Mouse (Mus musculus): ENCODE results near the gene Tmem120b. TPM values are rescaled to one million over a fixed set of nuclear protein-coding genes. Genes with fewer than 3 reads are reported as not detected.
"Not testable (repeated sequence)": the region's sequence is repeated elsewhere in the genome, so short reads cannot be mapped to it uniquely, and the experiment has no call there.

The Tmem120b gene
- total RNA-seq, 4 experiments from 2014 or later, result 15.4 to 22.0 (median 18.7) TPM

DNA sequence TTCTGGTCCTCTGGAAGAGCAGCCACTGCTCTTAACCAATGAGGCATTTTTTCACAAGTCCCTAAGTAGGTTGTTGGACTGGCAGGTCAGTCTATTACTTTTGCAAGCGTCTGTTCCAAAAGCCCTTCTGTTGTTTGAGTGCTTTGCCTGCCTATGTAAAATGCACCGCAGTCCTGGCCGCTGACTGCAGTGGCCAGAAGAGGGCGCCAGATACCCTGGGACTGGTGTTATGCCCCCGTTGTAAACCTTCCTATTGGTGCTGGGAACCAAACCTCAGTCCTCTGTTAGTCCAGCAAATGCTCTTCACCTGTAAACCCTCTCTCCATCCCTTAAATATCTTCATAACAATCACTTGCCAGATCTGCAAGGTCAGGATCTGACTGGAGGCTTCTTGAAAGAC is 16.5 kb upstream of the Tmem120b start:
- no peak for DNase-seq (ENCODE audit: low spot score in 2 of 2)

DNA sequence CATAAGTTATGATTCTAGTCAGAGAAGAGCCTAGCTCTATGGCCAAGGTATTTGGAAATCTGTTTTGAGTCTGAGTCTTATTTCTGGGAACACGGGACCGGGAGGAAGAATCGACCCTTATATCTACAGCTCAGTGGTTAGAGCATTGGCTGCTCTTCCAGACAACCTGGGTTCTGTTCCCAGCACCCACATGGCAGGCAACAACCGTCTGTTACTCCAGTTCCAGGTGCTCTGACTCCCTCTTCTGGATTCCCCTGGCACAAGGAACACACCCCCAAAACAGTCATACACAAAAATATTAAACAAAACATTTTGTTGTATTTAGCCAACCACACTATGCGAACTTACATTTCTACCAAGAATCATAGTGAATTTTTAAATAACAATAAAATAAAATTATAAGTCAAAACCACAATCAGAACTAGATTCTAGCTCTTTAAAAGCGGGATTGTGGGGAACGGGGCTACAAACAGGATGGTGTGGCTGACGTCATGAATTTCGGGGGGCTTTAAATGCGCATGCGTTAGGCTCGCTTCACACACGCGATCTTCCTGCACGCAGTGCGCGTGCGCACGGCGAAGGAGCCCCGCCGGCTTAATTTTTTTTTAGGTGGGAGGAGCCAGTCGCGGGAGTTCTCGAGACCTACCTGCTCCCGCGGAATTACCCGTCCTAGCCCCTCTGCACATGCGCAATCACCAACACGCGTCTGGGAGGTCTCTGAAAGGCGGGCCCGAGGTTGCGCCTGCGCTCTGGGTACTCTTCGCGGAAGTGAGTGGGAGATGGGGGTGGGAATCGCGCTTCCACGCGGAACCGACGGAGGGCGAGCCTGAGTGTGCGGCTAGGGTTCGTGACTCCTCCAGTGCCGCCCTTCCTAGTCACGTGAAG is 10.6 kb upstream of the Tmem120b start:
- DNase-seq (ENCODE audit: low spot score in 2 of 2), result peak; percentile 98 to 99

DNA sequence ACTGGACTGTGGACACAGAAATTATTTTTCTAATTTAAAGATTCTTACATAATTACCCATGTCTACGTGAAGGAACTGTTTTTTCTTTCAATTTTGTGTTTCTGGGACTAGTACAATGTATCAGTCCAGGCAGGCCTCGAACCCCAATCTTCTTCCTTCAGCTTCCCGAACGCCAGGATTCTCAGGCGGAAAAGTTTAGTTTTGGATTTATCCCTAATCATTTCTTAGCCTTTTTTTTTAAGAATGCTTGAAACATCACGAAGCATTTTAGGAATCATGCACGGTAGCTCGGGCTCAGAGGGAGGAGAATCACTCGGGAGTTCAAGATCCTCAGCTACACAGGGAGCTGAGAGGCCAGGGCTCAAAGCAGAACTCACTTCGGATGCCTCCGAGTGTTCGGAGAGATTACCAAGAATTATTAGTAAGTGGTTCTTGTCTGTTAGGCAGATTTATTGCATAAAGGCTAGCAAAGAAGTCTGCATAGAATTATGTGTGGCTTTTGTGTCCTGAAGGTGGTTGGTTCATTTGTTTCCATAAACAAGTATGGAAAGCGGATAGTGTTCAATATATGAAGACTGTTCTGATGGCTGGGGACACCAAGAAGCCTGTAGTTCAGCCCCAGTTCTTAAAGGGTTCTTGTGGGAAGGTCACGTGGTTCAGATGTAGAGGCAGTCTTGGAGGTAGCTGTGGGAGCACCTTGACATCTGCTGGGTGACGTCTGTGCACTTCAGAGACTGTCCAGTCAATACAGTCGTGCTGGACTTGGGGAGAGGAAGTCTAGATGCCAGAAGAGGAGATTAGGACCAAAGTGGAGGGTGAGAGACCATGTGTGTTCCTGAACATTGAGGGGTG is 9.7 kb upstream of the Tmem120b start:
- DNase-seq (ENCODE audit: low spot score in 2 of 2), result no peak

DNA sequence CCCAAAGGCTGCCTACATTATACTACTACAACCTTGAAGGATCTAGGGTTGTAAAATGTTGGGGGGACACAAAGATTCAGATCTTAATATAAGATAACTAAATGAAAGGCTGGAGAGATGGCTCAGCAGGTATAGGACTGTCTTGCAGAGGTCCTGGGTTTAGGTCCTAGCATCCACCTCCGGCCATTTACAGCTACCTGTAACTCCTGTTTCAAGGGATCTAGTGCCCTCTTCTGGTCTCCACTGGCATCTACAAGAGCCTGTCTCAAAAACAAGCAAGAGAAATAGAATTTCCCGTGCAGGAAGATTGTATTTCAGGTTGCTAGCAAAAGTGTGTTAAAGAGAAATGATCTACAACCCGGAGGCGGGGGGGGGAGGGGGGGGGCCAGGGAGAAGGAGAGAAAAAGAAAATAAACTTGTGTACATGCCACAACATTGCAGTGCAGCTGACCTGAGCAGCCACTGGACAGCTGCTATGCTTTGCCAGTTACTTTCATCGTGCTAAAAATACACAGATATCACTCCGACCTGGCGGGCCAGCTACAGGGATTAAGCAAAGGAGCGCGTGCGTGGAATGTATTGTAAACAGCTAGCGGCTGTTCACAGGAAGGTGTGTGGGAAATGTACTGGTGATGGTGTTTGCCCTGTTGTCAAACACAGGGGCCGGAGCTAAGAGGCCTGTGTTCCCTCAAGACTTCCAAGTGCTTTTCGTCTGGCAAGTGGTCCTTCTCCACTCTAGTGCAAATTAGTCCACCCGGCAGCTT is 8.3 kb upstream of the Tmem120b start:
- no peak for DNase-seq (ENCODE audit: low spot score in 2 of 2)

DNA sequence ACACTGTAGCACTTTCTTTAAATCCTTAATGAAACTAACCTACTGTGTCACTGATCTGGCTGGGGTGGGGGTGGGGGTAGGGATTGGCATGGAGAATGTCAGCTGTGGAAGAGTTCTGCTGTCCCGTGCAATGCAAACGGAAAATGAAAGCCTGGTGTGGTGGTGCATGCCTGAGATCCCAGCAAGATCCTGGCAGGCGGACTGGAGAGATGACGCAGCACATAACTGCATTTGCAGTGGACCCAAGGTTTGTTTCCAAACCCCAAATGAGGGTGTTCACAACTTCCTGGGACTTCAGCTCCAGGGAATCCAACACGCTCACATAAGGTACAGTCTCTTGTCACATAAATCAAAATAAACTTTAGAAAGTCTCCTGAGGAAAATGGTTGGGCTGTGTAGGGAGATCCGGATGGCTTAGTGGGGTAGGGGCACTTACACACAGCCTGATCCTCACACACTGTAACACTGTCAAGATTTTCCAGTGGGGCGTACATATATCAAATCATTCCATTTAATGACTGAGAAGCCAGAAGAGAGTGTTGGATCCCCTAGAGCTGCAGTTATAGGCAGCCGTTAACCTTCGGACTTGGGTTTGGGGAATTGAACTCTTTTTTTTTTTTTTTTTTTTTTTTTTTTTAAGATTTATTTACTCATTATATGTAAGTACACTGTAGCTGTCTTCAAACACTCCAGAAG is 7.4 kb upstream of the Tmem120b start:
- DNase-seq (ENCODE audit: low spot score in 2 of 2), result no peak

DNA sequence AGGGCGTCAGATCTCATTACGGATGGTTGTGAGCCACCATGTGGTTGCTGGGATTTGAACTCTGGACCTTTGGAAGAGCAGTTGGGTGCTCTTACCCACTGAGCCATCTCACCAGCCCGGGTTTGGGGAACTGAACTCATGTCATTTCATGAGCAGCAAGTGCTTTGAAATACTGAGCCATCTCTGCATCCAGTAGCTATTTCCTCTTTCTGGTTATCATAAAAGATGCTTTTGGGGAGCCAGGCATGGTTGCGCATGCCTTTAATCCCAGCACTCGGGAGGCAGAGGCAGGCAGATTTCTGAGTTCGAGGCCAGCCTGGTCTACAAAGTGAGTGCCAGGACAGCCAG is 6.8 kb upstream of the Tmem120b start:
- DNase-seq (ENCODE audit: low spot score in 2 of 2), result not testable (repeated sequence)

DNA sequence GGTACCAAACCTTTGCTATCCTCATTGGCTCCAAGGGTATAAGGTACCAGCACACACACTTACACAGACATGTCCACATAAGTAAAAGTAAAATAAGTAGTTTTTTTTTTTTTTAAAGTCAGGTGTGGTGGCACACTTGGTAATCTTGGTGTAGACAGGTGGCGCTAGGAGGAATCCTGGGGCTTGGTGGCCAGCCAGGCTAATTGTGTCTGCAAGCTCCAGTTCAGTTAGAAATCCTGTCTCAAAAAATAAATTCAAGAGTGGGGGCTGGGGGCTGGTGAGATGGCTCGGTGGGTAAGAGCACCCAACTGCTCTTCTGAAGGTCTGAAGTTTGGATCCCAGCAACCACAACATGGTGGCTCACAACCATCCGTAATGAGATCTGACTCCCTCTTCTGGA is 5.1 kb upstream of the Tmem120b start:
- no peak for DNase-seq (ENCODE audit: low spot score in 2 of 2)

DNA sequence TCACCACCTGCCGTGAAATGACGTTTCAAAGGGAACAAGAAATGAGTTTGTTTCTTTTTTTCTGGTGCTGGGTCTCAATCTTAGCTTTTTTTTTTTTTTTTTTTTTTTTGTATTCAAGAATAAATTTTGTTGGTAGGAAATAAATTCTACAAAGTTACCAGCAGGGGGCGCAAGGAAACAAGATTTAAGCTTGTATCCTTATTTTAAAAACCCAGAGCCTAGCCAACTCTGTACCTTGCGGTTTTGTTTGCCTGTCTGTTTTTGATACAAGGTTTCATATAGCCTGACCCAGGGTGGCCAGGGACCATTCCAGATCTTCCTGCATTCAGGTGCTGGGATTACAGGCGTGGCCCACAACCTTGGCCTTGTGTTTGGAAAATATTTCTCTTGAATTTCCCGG is 4.0 kb upstream of the Tmem120b start:
- DNase-seq (ENCODE audit: low spot score in 2 of 2), result peak in 1 of 2 experiments; percentile 41

DNA sequence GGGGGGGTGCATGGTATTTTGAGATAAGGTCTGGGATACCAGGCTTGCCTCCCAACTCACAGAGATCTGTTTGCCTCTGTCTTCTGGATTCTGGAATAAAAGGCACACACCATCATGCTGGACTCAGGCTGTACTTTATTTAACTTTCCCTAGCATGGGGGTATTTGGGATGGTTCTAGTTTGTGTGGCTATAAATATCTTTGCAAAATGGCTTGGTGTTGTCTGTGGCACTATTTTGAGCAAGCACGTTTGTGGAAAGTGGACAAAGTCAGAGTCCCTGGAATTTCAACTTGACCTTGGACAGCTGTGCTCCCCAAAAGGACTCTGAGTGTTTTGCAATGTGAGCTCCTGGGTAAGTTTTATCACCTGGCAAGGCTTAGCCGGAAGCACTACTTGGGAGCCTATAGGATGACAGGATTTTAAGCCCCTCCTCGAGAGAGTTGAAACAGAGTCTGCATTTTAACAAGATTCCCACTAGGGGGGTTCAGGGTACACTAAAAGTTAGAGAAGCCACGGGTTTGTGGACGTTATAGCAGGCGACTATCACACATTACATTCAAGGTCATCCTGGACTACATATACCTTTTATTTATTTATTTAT is 720 bp upstream of the Tmem120b start:
- no peak for DNase-seq (ENCODE audit: low spot score in 2 of 2)

DNA sequence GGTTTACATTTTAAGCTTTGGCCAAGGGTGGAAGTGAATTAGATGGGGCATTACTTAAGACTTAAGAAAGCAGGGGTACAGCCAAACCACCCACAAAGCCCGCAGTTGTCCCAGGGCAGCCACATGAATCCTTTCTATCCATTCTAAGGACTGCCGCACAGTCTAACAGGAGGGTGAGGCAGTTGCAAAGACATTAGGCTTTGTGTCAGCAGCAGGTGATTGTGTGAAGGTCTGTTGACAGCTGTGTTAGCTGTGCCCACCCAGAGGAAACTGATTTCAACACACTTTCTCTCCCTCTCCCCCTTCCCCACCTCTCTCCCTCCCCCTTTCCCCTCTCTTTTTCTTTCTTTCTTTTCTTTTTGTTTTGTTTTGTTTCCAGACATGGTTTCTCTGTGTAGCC is 499 bp downstream of the Tmem120b start:
- no peak for DNase-seq (ENCODE audit: low spot score in 2 of 2)

DNA sequence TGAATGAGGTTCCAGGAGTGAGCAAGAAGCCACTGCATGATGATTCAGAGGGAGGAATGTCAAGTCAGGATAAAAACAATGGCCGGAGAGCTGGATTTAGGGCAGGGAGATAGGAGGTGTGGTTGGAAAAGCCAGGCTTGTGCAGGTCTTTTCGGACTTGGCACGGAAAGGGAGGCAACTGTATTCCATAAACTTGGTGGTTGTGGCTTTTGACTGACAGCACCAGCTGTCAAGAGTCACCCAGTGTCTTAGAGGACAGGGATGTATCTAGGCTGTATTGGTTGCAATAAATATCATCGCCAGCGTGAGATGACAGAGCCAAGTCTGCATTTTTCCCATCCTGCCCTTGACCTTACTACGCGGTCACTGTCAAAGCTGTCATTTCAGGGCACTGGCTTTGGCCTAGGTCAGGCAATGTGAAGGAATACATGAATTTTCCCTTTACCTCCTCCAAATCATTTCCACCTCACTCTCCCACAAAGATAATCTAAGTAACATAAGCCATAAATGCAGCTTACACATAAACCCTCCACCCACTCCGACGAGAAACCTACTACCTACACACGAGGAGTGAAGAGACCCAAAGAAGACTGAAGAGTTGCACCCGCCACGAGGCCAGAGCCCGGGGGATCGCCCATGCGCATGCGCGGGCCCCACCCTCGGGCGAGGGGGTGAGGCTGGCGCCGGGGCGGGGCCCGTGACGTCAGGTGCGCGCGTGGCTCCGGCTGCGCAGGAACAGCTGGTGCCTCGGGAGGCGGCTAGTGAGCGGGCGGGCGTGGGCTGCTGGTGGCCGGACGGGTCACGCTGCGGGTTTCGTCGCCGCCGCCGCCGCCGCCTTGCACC is 7.6 kb downstream of the Tmem120b start:
- peak; percentile 79 to 91 for DNase-seq (ENCODE audit: low spot score in 2 of 2)

DNA sequence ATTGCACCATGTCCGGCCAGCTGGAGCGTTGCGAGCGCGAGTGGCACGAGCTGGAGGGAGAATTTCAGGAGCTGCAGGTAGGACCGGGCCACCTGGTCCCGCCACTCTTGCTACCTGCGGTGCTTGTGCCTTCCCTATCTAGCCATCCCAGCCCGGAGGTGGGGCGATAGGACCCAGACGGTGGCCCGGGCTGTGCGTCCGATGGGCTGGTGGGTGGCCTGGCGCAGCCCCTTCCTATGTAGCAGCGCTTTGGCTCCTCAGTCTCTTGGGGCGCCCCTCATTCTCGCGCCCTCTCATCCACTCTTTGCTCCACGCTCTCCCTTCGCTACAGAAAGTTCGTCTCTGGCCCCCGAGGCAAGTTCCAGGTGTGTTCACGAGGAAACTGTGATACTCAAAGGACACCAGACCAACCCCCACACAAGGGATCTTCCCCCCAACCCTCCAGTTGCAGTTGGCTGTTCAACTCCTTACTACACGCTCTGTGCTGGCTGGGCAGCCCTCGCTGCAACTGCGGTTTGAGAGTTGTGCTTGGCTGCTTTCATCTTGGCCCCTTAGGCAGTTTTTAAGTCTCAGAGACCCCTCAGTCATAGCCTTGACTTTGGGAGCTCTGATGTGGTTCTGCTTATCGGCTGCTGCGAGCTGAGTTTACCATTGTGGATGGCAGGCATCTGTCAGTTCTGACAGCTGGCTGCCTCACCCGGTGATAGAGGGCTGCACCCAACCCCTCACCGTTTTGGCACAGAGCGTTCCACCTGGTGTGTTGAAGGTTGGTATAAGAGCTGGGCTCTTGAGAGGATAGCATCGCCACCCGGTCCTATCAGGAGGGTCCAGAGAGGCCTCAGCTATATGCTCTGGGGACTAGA is 8.4 kb downstream of the Tmem120b start:
- DNase-seq (ENCODE audit: low spot score in 2 of 2), result no peak

DNA sequence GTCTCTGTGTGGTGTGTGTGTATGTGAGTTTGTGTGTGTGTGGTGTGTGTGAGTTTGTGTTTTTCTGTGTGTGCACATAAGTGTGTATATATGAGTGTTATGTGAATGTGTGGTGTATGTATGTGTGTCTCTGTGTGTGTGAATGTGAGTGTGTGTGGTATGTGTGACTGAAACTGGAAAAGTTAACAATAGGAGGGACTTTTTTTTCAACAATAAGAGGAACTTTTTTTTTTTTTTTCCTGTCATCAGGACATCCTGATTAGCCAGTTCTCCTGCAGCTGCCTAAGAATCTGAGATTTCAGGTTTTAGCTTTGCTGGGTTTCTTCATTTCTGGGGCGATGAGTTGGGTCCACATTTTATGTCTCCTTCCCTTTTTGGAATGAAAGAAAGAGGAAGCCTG is 11.4 kb downstream of the Tmem120b start:
- no peak for DNase-seq (ENCODE audit: low spot score in 2 of 2)

DNA sequence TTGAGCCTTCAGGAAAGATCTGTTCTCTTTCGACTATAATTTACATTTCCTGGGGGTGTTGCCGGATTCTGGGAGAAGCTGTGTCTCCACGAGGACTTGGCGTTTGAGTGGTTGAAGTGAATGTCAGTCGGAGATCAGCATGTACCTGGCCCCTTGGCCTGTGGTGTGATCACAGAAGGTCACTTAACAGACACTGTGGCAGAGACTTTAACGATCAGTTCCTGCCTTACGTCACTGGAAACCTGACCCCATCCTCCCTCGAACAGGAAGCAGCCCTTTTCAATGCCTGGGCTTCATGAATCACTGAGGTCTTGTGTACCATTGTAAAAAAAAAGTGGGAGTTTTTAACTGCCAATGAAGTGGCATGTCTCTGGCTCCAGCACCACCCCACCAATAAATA is 11.8 kb downstream of the Tmem120b start:
- no peak for DNase-seq (ENCODE audit: low spot score in 2 of 2)

DNA sequence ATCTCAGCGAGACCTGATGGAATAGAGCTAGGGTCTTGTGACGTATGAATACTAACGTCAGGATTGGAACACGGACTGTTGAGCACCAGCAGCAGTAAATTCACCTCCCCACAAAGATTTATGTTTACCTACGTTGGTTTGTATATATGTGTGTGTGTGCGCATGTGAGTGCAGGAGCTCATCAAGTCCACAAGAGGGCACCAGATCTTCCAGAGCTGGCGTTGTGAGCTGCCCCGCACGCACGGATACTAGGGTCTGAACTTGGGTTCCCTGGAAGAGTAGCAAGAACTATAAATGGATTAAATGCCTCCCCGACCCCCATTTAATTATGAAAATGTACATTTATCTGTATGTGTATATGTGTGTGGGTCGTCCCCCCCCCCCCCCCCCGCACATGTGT is 12.3 kb downstream of the Tmem120b start:
- DNase-seq (ENCODE audit: low spot score in 2 of 2), result no peak

DNA sequence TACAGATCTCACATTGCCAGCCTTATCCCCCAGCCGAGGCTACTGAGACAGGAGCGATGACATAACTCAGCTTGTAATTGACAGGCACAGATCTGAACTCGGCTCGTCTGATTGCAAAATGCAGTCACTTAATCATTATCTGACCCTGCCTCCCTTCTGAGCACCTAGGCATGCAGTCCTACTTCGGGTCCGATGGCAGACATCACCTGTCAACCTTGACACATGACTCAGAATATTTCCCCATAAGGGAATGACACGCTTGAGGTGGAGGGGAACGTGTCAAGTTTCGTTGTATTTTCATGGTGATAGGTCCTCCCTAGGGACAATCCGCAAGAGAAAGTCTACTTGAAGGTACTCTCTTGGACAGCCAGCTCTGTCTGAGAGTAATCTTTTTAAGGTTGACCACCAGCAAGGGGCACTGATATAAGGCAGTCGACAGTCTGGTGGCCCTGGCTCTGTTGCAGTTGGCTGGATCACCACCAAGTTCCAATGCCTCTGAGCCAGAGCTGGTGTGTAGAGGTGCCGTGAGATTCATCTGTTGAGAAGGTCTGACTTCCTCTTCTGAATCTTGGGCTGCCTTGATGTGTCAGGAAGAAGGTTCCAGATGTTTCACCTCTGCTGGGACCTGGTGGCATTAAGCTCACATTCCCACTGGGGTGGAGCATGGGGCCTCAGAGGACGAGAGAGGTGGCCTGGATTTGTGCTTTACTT is 15.3 kb downstream of the Tmem120b start:
- DNase-seq (ENCODE audit: low spot score in 2 of 2), result no peak

DNA sequence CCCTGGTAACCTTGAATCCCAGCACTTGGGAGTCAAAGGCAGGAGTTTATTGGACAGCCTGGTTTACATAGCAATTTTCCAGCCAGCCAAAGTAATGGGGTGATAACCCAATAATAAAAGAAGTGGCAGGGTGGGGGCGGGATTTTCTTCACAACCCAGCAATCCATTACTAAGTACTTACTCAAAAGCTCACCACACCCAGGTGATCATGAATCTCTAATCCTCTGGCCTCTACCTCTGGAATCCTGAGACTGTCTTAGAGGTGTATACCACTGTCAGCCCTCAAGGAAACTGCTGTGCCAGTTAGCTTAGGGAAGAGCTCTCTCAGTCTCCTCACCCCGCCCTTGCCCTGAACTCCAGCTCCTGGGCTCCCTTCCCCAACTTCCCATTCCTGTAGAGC is 18.3 kb downstream of the Tmem120b start:
- no peak for DNase-seq (ENCODE audit: low spot score in 2 of 2)

DNA sequence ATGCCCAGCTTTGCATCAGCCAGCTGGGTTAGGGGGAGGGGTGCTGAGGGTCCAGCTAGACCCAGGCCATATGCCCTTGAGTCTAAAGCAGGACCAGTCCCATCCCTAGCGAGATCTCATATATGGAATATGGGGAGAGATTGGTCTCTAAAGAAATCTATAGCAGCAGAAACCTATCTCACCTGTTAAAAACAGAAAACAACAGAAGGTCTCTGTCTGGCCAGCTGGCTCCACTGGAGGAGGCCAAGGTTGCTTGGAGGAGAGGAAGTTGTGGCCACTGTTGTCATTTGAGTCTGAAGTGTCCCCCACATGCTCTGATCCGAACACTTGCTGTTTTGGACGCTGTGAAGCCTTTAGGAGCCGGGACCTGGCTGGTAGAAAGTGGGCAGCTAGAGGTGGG is 20.6 kb downstream of the Tmem120b start:
- no peak for DNase-seq (ENCODE audit: low spot score in 2 of 2)

Measured in layer of hippocampus, adult 8-10 months (tissue).